Mouse (Mus musculus): ENCODE measurements at regions not wholly inside any gene's neighbourhood (a gene's known extent, or its start where the extent isn't known, plus 50 kb on each side); places are given as distances from the start of the nearest gene placed in this dataset.

DNA sequence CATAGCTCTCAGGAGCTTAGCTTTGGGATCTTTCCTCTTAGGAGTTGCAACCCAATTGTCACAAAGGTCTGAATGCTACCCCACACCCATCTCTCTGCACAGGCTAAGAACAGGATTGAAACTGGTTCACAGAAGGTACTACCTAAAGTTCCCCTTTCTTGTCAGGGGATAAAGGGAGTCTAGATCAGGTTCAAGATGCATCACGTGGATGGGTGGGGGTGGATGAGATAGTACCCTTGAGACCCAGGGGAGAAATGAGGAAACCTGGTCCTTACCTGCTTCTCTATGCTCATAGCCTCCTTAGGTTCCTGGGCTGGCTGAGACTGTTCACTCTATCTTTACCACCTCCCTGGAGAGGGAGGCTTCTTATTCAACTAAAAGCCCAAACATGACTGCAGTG is 122.9 kb upstream of the Adam6b start:
- ChIA-PET POLR2A (no interaction called here), CTCF (no interaction called here)
- in situ Hi-C loops (cut with MboI; ENCODE audit: low pct_unique_long_range_greater_than_20kb): no loop called here
- no peak for DNase-seq (ENCODE audit: low read depth, low spot score)
- TF ChIP-seq CTCF (IDR thresholded peaks at IDR 0.05): no peak
- H3K27me3 ChIP-seq: no peaks in the 10 kb centered on the region
- no peak for ATAC-seq

- ChIA-PET POLR2A (no interaction called here), CTCF (no interaction called here)
- ATAC-seq (no peak), DNase-seq (ENCODE audit: low read depth, low spot score) (no peak)
- H3K27me3 ChIP-seq: no peaks in the 10 kb centered on the region
- TF ChIP-seq CTCF (IDR thresholded peaks at IDR 0.05): no peak
- in situ Hi-C loops (cut with MboI; ENCODE audit: low pct_unique_long_range_greater_than_20kb): no loop called here
Measured at GRCm38 (mm10) chr12:113401578-113402113, 87.7 kb upstream of the Adam6b start.

GRCm38 (mm10) chr12:113402823-113403222 is 86.5 kb upstream of the Adam6b start:
- POLR2A ChIA-PET: no interaction called here
- no peaks in the 10 kb centered on the region for H3K27me3 ChIP-seq
- in situ Hi-C loops (cut with MboI; ENCODE audit: low pct_unique_long_range_greater_than_20kb): no loop called here
- ATAC-seq: no peak
- TF ChIP-seq CTCF (IDR thresholded peaks at IDR 0.05): no peak
- CTCF ChIA-PET: no interaction called here
- no peak for DNase-seq (ENCODE audit: low read depth, low spot score)

- peaks cover 8% of the 10 kb centered on the region for H3K27me3 ChIP-seq
- no peak for TF ChIP-seq CTCF (IDR thresholded peaks at IDR 0.05)
- no peak for ATAC-seq
- in situ Hi-C loops (cut with MboI; ENCODE audit: low pct_unique_long_range_greater_than_20kb): no loop called here
- CTCF ChIA-PET: no interaction called here
- no peak for DNase-seq (ENCODE audit: low read depth, low spot score)
- POLR2A ChIA-PET: no interaction called here
Measured at GRCm38 (mm10) chr12:113411113-113411512, 78.2 kb upstream of the Adam6b start.

DNA sequence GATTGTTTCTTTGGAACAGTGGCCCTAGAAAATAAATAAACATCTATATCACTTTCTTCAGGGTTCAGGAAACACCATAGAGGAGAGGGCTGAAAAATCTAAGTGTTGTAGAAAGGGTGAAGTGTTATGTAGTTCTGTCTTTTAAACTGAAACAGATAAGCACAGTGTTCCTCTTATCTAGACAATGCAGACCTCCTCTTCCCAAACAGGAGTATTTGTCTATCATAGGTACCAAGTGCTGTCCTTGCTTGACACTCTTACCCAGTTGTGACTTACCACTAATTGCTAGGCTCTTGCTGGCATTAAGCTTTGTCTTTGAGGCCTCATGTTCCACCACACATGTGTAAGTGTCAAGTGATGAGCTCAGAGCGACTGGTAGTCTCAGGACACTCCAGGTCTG is 75.3 kb upstream of the Adam6b start:
- no peak for ATAC-seq
- no peak for DNase-seq (ENCODE audit: low read depth, low spot score)
- CTCF ChIA-PET: no interaction called here
- peaks cover 8% of the 10 kb centered on the region for H3K27me3 ChIP-seq
- in situ Hi-C loops (cut with MboI; ENCODE audit: low pct_unique_long_range_greater_than_20kb): no loop called here
- POLR2A ChIA-PET: no interaction called here
- no peak for TF ChIP-seq CTCF (IDR thresholded peaks at IDR 0.05)

DNA sequence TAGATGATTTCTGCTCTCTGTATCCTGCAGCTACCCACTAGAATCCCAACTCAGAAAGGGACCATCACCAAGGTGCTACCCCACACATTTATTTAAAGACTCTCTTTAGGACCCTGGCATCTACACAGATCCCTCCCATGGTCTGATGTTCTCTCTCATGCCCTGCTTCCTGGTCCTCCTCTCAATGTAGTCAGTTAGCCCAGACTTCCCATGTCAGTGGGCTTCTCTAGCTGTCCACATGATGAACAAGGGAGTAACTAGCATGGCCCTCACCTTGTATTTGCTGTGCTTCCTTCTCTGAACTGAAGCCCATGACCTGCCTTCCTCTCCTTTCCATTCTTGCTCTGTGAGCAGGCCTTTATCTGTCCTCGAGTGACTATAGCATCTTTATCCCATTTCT is 71.8 kb upstream of the Adam6b start:
- DNase-seq (ENCODE audit: low read depth, low spot score) (no peak), ATAC-seq (no peak)
- ChIA-PET CTCF (no interaction called here), POLR2A (no interaction called here)
- TF ChIP-seq CTCF (IDR thresholded peaks at IDR 0.05): no peak
- H3K27me3 ChIP-seq: no peaks in the 10 kb centered on the region
- in situ Hi-C loops (cut with MboI; ENCODE audit: low pct_unique_long_range_greater_than_20kb): no loop called here

- no peak for DNase-seq (ENCODE audit: low read depth, low spot score)
- in situ Hi-C loops (cut with MboI; ENCODE audit: low pct_unique_long_range_greater_than_20kb): no loop called here
- H3K27me3 ChIP-seq: no peaks in the 10 kb centered on the region
- no peak for ATAC-seq
- no peak for TF ChIP-seq CTCF (IDR thresholded peaks at IDR 0.05)
- ChIA-PET CTCF (no interaction called here), POLR2A (no interaction called here)
Measured at GRCm38 (mm10) chr12:113418731-113419402, 70.4 kb upstream of the Adam6b start.

DNA sequence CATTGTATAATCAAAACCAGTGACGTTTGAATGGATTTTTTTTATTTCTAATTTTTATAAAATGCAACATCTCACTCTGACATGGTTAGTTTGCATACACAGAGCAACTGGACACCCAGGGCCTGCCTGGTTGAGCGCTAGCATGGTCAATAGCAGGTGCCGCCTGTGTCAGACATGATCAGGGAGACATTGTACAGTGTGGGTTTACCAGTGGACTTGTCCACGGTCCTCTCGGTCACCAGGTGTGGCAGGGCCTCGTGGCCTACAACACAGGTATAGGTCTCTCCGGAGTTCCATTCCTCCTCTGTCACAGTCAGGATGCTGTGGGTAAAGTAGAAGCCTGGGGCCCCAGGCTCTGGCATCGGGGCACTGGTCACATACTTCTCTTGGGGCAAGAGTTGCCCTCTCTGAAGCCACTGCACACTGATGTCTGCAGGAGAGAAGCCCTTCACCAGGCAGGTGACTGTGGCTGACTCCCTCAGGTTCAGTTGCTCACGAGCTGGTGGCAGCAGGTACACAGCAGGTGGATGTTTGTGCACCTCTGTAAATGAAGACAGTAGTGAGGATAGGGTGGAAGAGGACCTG is 68.5 kb upstream of the Adam6b start:
- no peaks in the 10 kb centered on the region for H3K27me3 ChIP-seq
- DNase-seq (ENCODE audit: low read depth, low spot score) (no peak), ATAC-seq (no peak)
- no peak for TF ChIP-seq CTCF (IDR thresholded peaks at IDR 0.05)
- ChIA-PET POLR2A (no interaction called here), CTCF (no interaction called here)
- in situ Hi-C loops (cut with MboI; ENCODE audit: low pct_unique_long_range_greater_than_20kb): no loop called here

GRCm38 (mm10) chr12:113421716-113422595 is 67.4 kb upstream of the Adam6b start:
- ATAC-seq (no peak), DNase-seq (ENCODE audit: low read depth, low spot score) (no peak)
- CTCF ChIA-PET: no interaction called here
- peaks cover 3% of the 10 kb centered on the region for H3K27me3 ChIP-seq
- in situ Hi-C loops (cut with MboI; ENCODE audit: low pct_unique_long_range_greater_than_20kb): no loop called here
- TF ChIP-seq CTCF (IDR thresholded peaks at IDR 0.05): no peak
- POLR2A ChIA-PET: no interaction called here

DNA sequence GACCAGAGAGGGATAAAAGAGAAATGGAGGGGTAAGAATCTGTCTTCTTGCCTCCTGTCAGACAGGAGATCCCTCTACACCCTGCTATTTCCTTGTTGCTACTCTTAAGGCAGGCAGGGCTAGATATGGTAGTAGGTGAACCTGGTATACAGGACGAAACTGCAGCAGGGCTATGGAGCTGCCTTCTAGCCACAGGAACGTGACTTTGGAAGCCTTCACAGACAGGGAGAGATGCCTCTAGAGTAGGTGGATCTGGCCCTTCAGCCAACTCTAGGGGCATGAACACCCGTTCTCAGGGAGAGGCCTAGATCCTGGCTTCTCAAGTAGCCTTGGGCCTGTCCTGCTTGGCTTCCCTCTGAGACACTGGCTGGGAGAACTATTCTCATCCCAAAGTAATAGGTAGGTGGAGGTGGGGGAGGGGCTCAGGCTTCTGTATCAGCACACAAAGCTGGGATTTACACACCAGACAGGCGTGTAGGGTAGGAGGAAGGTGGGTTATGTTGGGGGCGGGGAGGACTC is 66.5 kb upstream of the Adam6b start:
- POLR2A ChIA-PET: no interaction called here
- ATAC-seq: no peak
- in situ Hi-C loops (cut with MboI; ENCODE audit: low pct_unique_long_range_greater_than_20kb): no loop called here
- CTCF ChIA-PET: no interaction called here
- no peak for DNase-seq (ENCODE audit: low read depth, low spot score)
- H3K27me3 ChIP-seq: peaks cover 9% of the 10 kb centered on the region
- TF ChIP-seq CTCF (IDR thresholded peaks at IDR 0.05): no peak

Data from Patski (cell line).